Mouse (Mus musculus) hindbrain, postnatal 0 days (tissue): ENCODE results near the gene Olfr70. TPM values are rescaled to one million over a fixed set of nuclear protein-coding genes. Genes with fewer than 3 reads are reported as not detected.

Experiments used
- ATAC-seq: fragments of 200-750 bp; cut with Nextera tagmentation; 2 replicates; pipeline ENCODE4 v1.8.0; 2017; ENCODE audit warnings: mild to moderate bottlenecking, moderate TSS enrichment, moderate library complexity
- DNase-seq: peaks from one replicate; pipeline ENCODE4 v3.0.0-alpha.2; 2015; ENCODE audit warnings: low spot score
- H3K27ac ChIP-seq: fragments of 300-500 bp; sonication (generic); 2 replicates; pipeline ENCODE4 v1.5.1; 2014; ENCODE audit warnings: mild to moderate bottlenecking
- H3K27me3 ChIP-seq: fragments of 300-500 bp; sonication (generic); 2 replicates; pipeline ENCODE4 v1.6.1; 2014; ENCODE audit warnings: low read length, mixed read lengths; ENCODE audit not compliant: insufficient read depth
- H3K36me3 ChIP-seq: fragments of 300-500 bp; sonication (generic); 2 replicates; pipeline ENCODE4 v1.6.1; 2014; ENCODE audit warnings: low read length, mixed read lengths; ENCODE audit not compliant: insufficient read depth
- H3K4me1 ChIP-seq: fragments of 300-500 bp; sonication (generic); 2 replicates; pipeline ENCODE4 v1.6.1; 2014; ENCODE audit warnings: antibody characterized with exemption, low read length, mixed read lengths; ENCODE audit not compliant: insufficient read depth
- H3K4me2 ChIP-seq: fragments of 300-500 bp; sonication (generic); 2 replicates; pipeline ENCODE4 v1.6.1; 2014; ENCODE audit warnings: low read depth, mild to moderate bottlenecking, low read length, moderate library complexity, mixed read lengths
- H3K4me3 ChIP-seq: fragments of 300-500 bp; sonication (generic); 2 replicates; pipeline ENCODE4 v1.5.1; 2014; ENCODE audit warnings: low read length
- H3K9ac ChIP-seq: fragments of 300-500 bp; sonication (generic); replicated peaks from 2 replicates; pipeline ENCODE4 v1.6.1; 2014; ENCODE audit warnings: mild to moderate bottlenecking, low read length, moderate library complexity, mixed read lengths
- H3K9me3 ChIP-seq: fragments of 300-500 bp; sonication (generic); 2 replicates; pipeline ENCODE4 v1.6.1; 2016; ENCODE audit warnings: low read length, mixed read lengths
- CTCF ChIP-seq: IDR thresholded peaks from 2 replicates; pipeline ENCODE4 v1.5.1; 2016; ENCODE audit warnings: antibody characterized with exemption, control low read depth, low read depth
- WGBS: fragments of 180-500 bp; shearing (Covaris S2); extraction: QIAGEN DNeasy Blood & Tissue Kit; methylation state at CpG from one replicate; pipeline ENCODE4 v1.1.7; 2014; 5-methylcytosine and 5-hydroxymethylcytosine counted together
- polyA plus RNA-seq: library from polyadenylated mRNA; unstranded; fragments of >200 nt; fragmentation: Nextera tagmentation; extraction: Ambion mirVana; gene quantifications from 2 replicates; pipeline ENCODE4 v1.2.1, GENCODE M21; 2015
- total RNA-seq: library from RNA; depleted of rRNA; stranded (reverse); fragments of >200 nt; gene quantifications from 2 replicates; pipeline ENCODE4 v1.2.3, GENCODE M21; 2014

Gene Olfr70
- total and polyA plus RNA-seq, 2 experiments from 2014 or later = not detected

- Histone ChIP-seq H3K9ac (no peak overlapping the region), H3K4me1 (no peaks in the 10 kb centered on the region), H3K36me3 (peaks cover 72% of the 10 kb centered on the region), H3K4me3 (no peak overlapping the region), H3K27ac (no peak overlapping the region), H3K9me3 (no peaks in the 10 kb centered on the region), H3K4me2 (no peak overlapping the region), H3K27me3 (no peaks in the 10 kb centered on the region)
- 87% methylated on average over 6 of the region's 6 CpGs for WGBS
- no peak for DNase-seq
- no peak for ATAC-seq
- TF ChIP-seq CTCF = no peak
Measured at GRCm38 (mm10) chr4:43678541-43678940, 22.1 kb downstream of the Olfr70 start.

- Histone ChIP-seq H3K9me3 (no peaks in the 10 kb centered on the region), H3K9ac (no peak overlapping the region), H3K36me3 (peaks cover 51% of the 10 kb centered on the region), H3K4me3 (no peak overlapping the region), H3K27me3 (no peaks in the 10 kb centered on the region), H3K27ac (no peak overlapping the region), H3K4me2 (no peak overlapping the region), H3K4me1 (peaks cover 9% of the 10 kb centered on the region)
- 76% methylated on average over 4 of the region's 4 CpGs for WGBS
- no peak for TF ChIP-seq CTCF
- DNase-seq (no peak), ATAC-seq (no peak)
Measured at GRCm38 (mm10) chr4:43675608-43676007, 25.0 kb downstream of the Olfr70 start.

- ATAC-seq = no peak
- 74% methylated on average over 5 of the region's 5 CpGs for WGBS
- no peak overlapping the region for H3K4me3 ChIP-seq
- H3K36me3 ChIP-seq = peaks cover 49% of the 10 kb centered on the region
- TF ChIP-seq CTCF = no peak
- H3K4me2 ChIP-seq = no peak overlapping the region
- H3K27me3 ChIP-seq = no peaks in the 10 kb centered on the region
- no peak overlapping the region for H3K9ac ChIP-seq
- H3K4me1 ChIP-seq = peaks cover 15% of the 10 kb centered on the region
- H3K9me3 ChIP-seq = no peaks in the 10 kb centered on the region
- no peak overlapping the region for H3K27ac ChIP-seq
- DNase-seq = no peak
Measured at GRCm38 (mm10) chr4:43674974-43675373, 25.6 kb downstream of the Olfr70 start.

- ATAC-seq = no peak
- DNase-seq = no peak
- H3K9ac ChIP-seq = no peak overlapping the region
- H3K36me3 ChIP-seq = peaks cover 46% of the 10 kb centered on the region
- no peak overlapping the region for H3K4me3 ChIP-seq
- H3K4me1 ChIP-seq = peaks cover 18% of the 10 kb centered on the region
- no peaks in the 10 kb centered on the region for H3K27me3 ChIP-seq
- H3K9me3 ChIP-seq = no peaks in the 10 kb centered on the region
- 79% methylated on average over 8 of the region's 8 CpGs for WGBS
- no peak for TF ChIP-seq CTCF
- H3K27ac ChIP-seq = no peak overlapping the region
- no peak overlapping the region for H3K4me2 ChIP-seq
Measured at GRCm38 (mm10) chr4:43673703-43674102, 26.9 kb downstream of the Olfr70 start.

GRCm38 (mm10) chr4:43672070-43672469 lies 28.5 kb downstream of the Olfr70 start:
- peak; percentile 87 for TF ChIP-seq CTCF
- peak; percentile 95 for DNase-seq
- H3K4me1 ChIP-seq = peaks cover 18% of the 10 kb centered on the region
- H3K4me2 ChIP-seq = peak overlapping the region; percentile 93; the same call in 1 of the 2 replicates
- H3K27ac ChIP-seq = no peak overlapping the region
- no peaks in the 10 kb centered on the region for H3K27me3 ChIP-seq
- 5% methylated on average over 2 of the region's 2 CpGs for WGBS
- no peak overlapping the region for H3K9ac ChIP-seq
- no peaks in the 10 kb centered on the region for H3K9me3 ChIP-seq
- no peak overlapping the region for H3K4me3 ChIP-seq
- peak; percentile 13; the same call in 1 of the 2 replicates for ATAC-seq
- peaks cover 31% of the 10 kb centered on the region for H3K36me3 ChIP-seq

GRCm38 (mm10) chr4:43669428-43669794 lies 31.2 kb downstream of the Olfr70 start:
- no peak for ATAC-seq
- Histone ChIP-seq H3K4me1 (peaks cover 18% of the 10 kb centered on the region), H3K27ac (peak overlapping the region; percentile 75), H3K9me3 (no peaks in the 10 kb centered on the region), H3K4me2 (peak overlapping the region; percentile 93), H3K9ac (peak overlapping the region; percentile 96), H3K27me3 (peaks cover 6% of the 10 kb centered on the region; the same call in 1 of the 2 replicates), H3K36me3 (peaks cover 4% of the 10 kb centered on the region; the same call in 1 of the 2 replicates), H3K4me3 (peak overlapping the region; percentile 89)
- DNase-seq = no peak
- under 1% methylated on average over 14 of the region's 25 CpGs for WGBS
- TF ChIP-seq CTCF = no peak

GRCm38 (mm10) chr4:43668782-43669427 lies 31.7 kb downstream of the Olfr70 start, which contains the start of the genes Tmem8b and Fam221b:
TSS of gene Tmem8b (plus strand) at chr4:43668971.
TSS of gene Fam221b (minus strand) at chr4:43669145.
- under 1% methylated on average over 24 of the region's 41 CpGs for WGBS
- Histone ChIP-seq H3K4me2 (peak within 1 kb of the TSS; percentile 93), H3K9ac (peak within 1 kb of the TSS; percentile 96), H3K9me3 (no peaks in the 10 kb centered on the region), H3K4me1 (peaks cover 18% of the 10 kb centered on the region), H3K27ac (peak within 1 kb of the TSS; percentile 75), H3K4me3 (peak within 1 kb of the TSS; percentile 89), H3K27me3 (peaks cover 6% of the 10 kb centered on the region; the same call in 1 of the 2 replicates), H3K36me3 (no peaks in the 10 kb centered on the region)
- DNase-seq (peak; percentile 94), ATAC-seq (peak; percentile 94)
- no peak for TF ChIP-seq CTCF
